Mouse (Mus musculus) heart, postnatal 36 days (tissue): ENCODE results near the gene Lnx2. TPM values are rescaled to one million over a fixed set of nuclear protein-coding genes. Genes with fewer than 3 reads are reported as not detected.
A peak's percentile ranks its signal among the peaks of the same experiment; 100 is the strongest.

ENCODE experiments used
- DNase-seq, 2 experiments: peaks; one replicate each; pipeline ENCODE4 v3.0.0; 2021 to 2022
- intact Hi-C: fragments of 180-260 bp; cut with DNase I; formaldehyde crosslinking; loops from one replicate; pipeline ENCODE4 v1.15.1; 2025
- total RNA-seq, 2 experiments: library from RNA; stranded (reverse); gene quantifications; 2 replicates each; pipeline ENCODE4 v1.2.3; 2021

Gene Lnx2
- total RNA-seq, 2 experiments from 2014 or later: 10.0 to 10.8 TPM

GRCm38 (mm10) chr5:147024331-147025034 is 51.9 kb downstream of the Lnx2 start:
- intact Hi-C loops: no loop called here
- no peak for DNase-seq

GRCm38 (mm10) chr5:147023245-147023970 is 53.0 kb downstream of the Lnx2 start:
- intact Hi-C loops: no loop called here
- DNase-seq: no peak

GRCm38 (mm10) chr5:147021546-147022265 is 54.7 kb downstream of the Lnx2 start:
- DNase-seq: no peak
- intact Hi-C loops: no loop called here

- DNase-seq: no peak
- intact Hi-C loops: no loop called here
Observed at GRCm38 (mm10) chr5:147020579-147020978, 55.8 kb downstream of the Lnx2 start.

- DNase-seq: no peak
- intact Hi-C loops: no loop called here
Observed at GRCm38 (mm10) chr5:147018761-147019160, 57.6 kb downstream of the Lnx2 start.

GRCm38 (mm10) chr5:147017526-147017925 is 58.9 kb downstream of the Lnx2 start:
- intact Hi-C loops: no loop called here
- no peak for DNase-seq

GRCm38 (mm10) chr5:147016622-147017021 is 59.8 kb downstream of the Lnx2 start:
- no peak for DNase-seq
- intact Hi-C loops: no loop called here

- intact Hi-C loops: no loop called here
- DNase-seq: no peak
Observed at GRCm38 (mm10) chr5:147015191-147015590, 61.2 kb downstream of the Lnx2 start.

GRCm38 (mm10) chr5:147013845-147014244 is 62.5 kb downstream of the Lnx2 start:
- intact Hi-C loops: no loop called here
- no peak for DNase-seq

GRCm38 (mm10) chr5:147011333-147011732 is 65.1 kb downstream of the Lnx2 start:
- intact Hi-C loops: no loop called here

GRCm38 (mm10) chr5:147003303-147003702 is 73.1 kb downstream of the Lnx2 start:
- no peak for DNase-seq
- intact Hi-C loops: no loop called here

More at GRCm38 (mm10) chr5:147011333-147011732, 65.1 kb downstream of the Lnx2 start:
- DNase-seq: no peak

GRCm38 (mm10) chr5:147001312-147001711 is 75.1 kb downstream of the Lnx2 start:
- intact Hi-C loops: no loop called here
- no peak for DNase-seq

- intact Hi-C loops: no loop called here
- no peak for DNase-seq
Observed at GRCm38 (mm10) chr5:146998802-146999201, 77.6 kb downstream of the Lnx2 start.

GRCm38 (mm10) chr5:146996812-146997211 is 79.6 kb downstream of the Lnx2 start:
- no peak for DNase-seq
- intact Hi-C loops: no loop called here

- no peak for DNase-seq
- intact Hi-C loops: no loop called here
Observed at GRCm38 (mm10) chr5:146994973-146995372, 81.4 kb downstream of the Lnx2 start.

GRCm38 (mm10) chr5:146993509-146993908 is 82.9 kb downstream of the Lnx2 start:
- DNase-seq: peak; percentile 60 to 70
- intact Hi-C loops: no loop called here

GRCm38 (mm10) chr5:146989051-146989450 is 87.3 kb downstream of the Lnx2 start:
- intact Hi-C loops: no loop called here
- DNase-seq: no peak

GRCm38 (mm10) chr5:146987588-146987987 is 88.8 kb downstream of the Lnx2 start:
- intact Hi-C loops: no loop called here
- no peak for DNase-seq

- intact Hi-C loops: no loop called here
- DNase-seq: no peak
Observed at GRCm38 (mm10) chr5:146985725-146986433, 90.5 kb downstream of the Lnx2 start.

- peak; percentile 61 to 75 for DNase-seq
Observed at GRCm38 (mm10) chr5:146983216-146983615, 93.2 kb downstream of the Lnx2 start.

GRCm38 (mm10) chr5:146981376-146981775 is 95.0 kb downstream of the Lnx2 start:
- no peak for DNase-seq
- intact Hi-C loops: no loop called here

More at GRCm38 (mm10) chr5:146983216-146983615, 93.2 kb downstream of the Lnx2 start:
- intact Hi-C loops: loop anchor here (1.0 kb wide), 3 partner anchors 42 to 336 kb away; no protein-coding TSS in a partner anchor
